9 mouse cellular contexts compared by ENCODE assay signal in the genomic region with DNA sequence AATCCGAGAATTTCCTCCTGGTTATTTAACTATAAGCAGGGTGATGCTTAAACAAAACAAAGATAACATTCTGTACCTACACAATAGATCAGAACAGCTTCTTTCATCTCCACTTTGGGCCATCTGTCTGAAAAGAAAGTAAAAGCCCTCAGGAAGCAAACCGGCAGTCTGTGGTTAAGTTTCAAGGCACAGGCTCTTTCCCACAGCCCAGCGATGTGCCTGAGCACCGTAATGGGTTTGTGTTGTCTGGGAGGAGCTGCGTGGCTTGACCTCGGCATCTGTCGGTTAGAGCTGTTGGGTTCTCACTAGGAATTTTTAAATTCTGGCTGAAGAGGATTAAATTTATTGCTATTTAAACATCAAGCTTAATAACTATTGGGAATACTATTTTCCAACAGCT.
A peak's percentile ranks its signal among the peaks of the same experiment; 100 is the strongest.
DNase-seq lines count a peak whose midpoint lies in the region; ATAC-seq and TF ChIP-seq lines count a peak whose summit lies in the region.
"Had no signal": no experiment of that assay in that cellular context is flagged by ENCODE, and none has a peak within 500 bp of the region (broad histone marks: within the 10 kb centered on the region; RNA-seq: fewer than 3 reads in every experiment).

No protein-coding gene starts in this region.

- no peak overlapping the region for H3K9ac ChIP-seq in heart, embryonic 14.5 days (ENCODE audit: low read length)
- no peak overlapping the region for H3K9ac ChIP-seq in hindbrain, embryonic 16.5 days (ENCODE audit: low read depth, low read length)
- H3K9ac ChIP-seq in midbrain, embryonic 14.5 days (replicated peaks; ENCODE audit: low read length): no peak overlapping the region

- no peak for DNase-seq in heart, adult 8-10 months (ENCODE audit: low spot score)
- DNase-seq in midbrain, embryonic 14.5 days: peak; percentile 62
- no peak for DNase-seq in adrenal gland, postnatal 4 days (ENCODE audit: low spot score in 2 of 2)
- DNase-seq in testis, postnatal 14 days (ENCODE audit: low spot score): no peak
- no peak for DNase-seq in frontal cortex, postnatal 36 days (ENCODE audit: low spot score in 2 of 2)

- H3K9me3 ChIP-seq in heart, embryonic 14.5 days (ENCODE audit: control insufficient read depth, low read length): no peaks in the 10 kb centered on the region
- no peaks in the 10 kb centered on the region for H3K9me3 ChIP-seq in hindbrain, embryonic 16.5 days (ENCODE audit: control insufficient read depth, low read length)
- H3K9me3 ChIP-seq in midbrain, embryonic 14.5 days (ENCODE audit: control insufficient read depth, low read length): no peaks in the 10 kb centered on the region

- peaks cover 2 to 18% of the 10 kb centered on the region in 2 experiments; a peak in 3 of 4 replicates for H3K4me1 ChIP-seq in heart, embryonic 14.5 days (ENCODE audit: control insufficient read depth in 2 of 2, insufficient read depth in 2 of 2, low read length in 2 of 2)
- H3K4me1 ChIP-seq in bone marrow macrophage, adult 2 months (ENCODE audit: control insufficient read depth, insufficient read depth, low read length): no peaks in the 10 kb centered on the region
- peaks cover 15% of the 10 kb centered on the region for H3K4me1 ChIP-seq in hindbrain, embryonic 16.5 days (ENCODE audit: control insufficient read depth, insufficient read depth, low read depth, low read length)
- H3K4me1 ChIP-seq in midbrain, embryonic 14.5 days (ENCODE audit: control insufficient read depth, insufficient read depth, low read length): peaks cover 28% of the 10 kb centered on the region

- WGBS in heart, embryonic 14.5 days: 61% methylated on average over 7 of the region's 7 CpGs
- WGBS in hindbrain, embryonic 16.5 days: 16% methylated on average over 7 of the region's 7 CpGs
- 6% methylated on average over 7 of the region's 7 CpGs for WGBS in midbrain, embryonic 14.5 days

- no peaks in the 10 kb centered on the region for H3K27me3 ChIP-seq in heart, embryonic 14.5 days (ENCODE audit: control insufficient read depth, insufficient read depth, low read length)
- H3K27me3 ChIP-seq in hindbrain, embryonic 16.5 days (replicated peaks; ENCODE audit: control insufficient read depth, insufficient read depth, low read length): no peaks in the 10 kb centered on the region
- no peaks in the 10 kb centered on the region for H3K27me3 ChIP-seq in midbrain, embryonic 14.5 days (ENCODE audit: control insufficient read depth, insufficient read depth, low read length)

- TF ChIP-seq POLR2A in bone marrow macrophage, adult 2 months (IDR thresholded peaks at IDR 0.05; ENCODE audit: borderline replicate concordance, low read depth, low read length): no peak

- ATAC-seq in heart, embryonic 14.5 days (ENCODE audit: insufficient number of reproducible peaks, insufficient read depth, low FRiP score, low read depth): no peak
- 0 out of 2 replicates have a peak, but pooled peaks have one; percentile 34 for ATAC-seq in hindbrain, embryonic 16.5 days
- ATAC-seq in midbrain, embryonic 14.5 days (ENCODE audit: low FRiP score, low TSS enrichment): no peak

- no peak for TF ChIP-seq CTCF in bone marrow macrophage, adult 2 months (IDR thresholded peaks at IDR 0.05; ENCODE audit: low read depth, low read length)

- H3K27ac ChIP-seq in heart, embryonic 14.5 days (replicated peaks in 1 of 2; ENCODE audit: control insufficient read depth in 1 of 2, insufficient read depth in 1 of 2, low read depth in 2 of 2, low read length in 2 of 2): no peak overlapping the region
- no peak overlapping the region for H3K27ac ChIP-seq in bone marrow macrophage, adult 2 months (ENCODE audit: insufficient read depth, low read depth, low read length)
- H3K27ac ChIP-seq in hindbrain, embryonic 16.5 days (ENCODE audit: low read depth, low read length): no peak overlapping the region
- peak overlapping the region; percentile 68 for H3K27ac ChIP-seq in midbrain, embryonic 14.5 days (replicated peaks; ENCODE audit: low read depth, low read length)

- peak overlapping the region; percentile 34 for H3K4me2 ChIP-seq in heart, embryonic 14.5 days (ENCODE audit: low read length)
- H3K4me2 ChIP-seq in hindbrain, embryonic 16.5 days (ENCODE audit: low read length): peak overlapping the region; percentile 19
- peak overlapping the region; percentile 25; the same call in 1 of the 2 replicates for H3K4me2 ChIP-seq in midbrain, embryonic 14.5 days (ENCODE audit: low read length)

- no peaks in the 10 kb centered on the region for H3K36me3 ChIP-seq in heart, embryonic 14.5 days (ENCODE audit: control insufficient read depth, insufficient read depth, low read length)
- H3K36me3 ChIP-seq in hindbrain, embryonic 16.5 days (ENCODE audit: control insufficient read depth, insufficient read depth, low read length): no peaks in the 10 kb centered on the region
- no peaks in the 10 kb centered on the region for H3K36me3 ChIP-seq in midbrain, embryonic 14.5 days (ENCODE audit: control insufficient read depth, insufficient read depth, low read length)
- H3K36me3 ChIP-seq: G1E had no signal

- no peak overlapping the region for H3K4me3 ChIP-seq in heart, embryonic 14.5 days (ENCODE audit: control insufficient read depth in 1 of 2, insufficient read depth in 1 of 2, low read depth in 1 of 2, low read length in 2 of 2)
- peak overlapping the region; percentile 8; the same call in 1 of the 2 replicates for H3K4me3 ChIP-seq in bone marrow macrophage, adult 2 months (ENCODE audit: insufficient read depth, low read length)
- no peak overlapping the region for H3K4me3 ChIP-seq in hindbrain, embryonic 16.5 days (ENCODE audit: low read length)
- no peak overlapping the region for H3K4me3 ChIP-seq in midbrain, embryonic 14.5 days (replicated peaks; ENCODE audit: low read depth, low read length)
